Comparison of ENCODE assay signal across 15 mouse cellular contexts in genomic region chr17:45389896-45390295, GRCm38 (mm10).
"Had no signal": no experiment of that assay in that cellular context is flagged by ENCODE, and none has a peak within 500 bp of the region (broad histone marks: within the 10 kb centered on the region; RNA-seq: fewer than 3 reads in every experiment).

No protein-coding gene starts in this region.

- H3K27ac ChIP-seq: layer of hippocampus, adult 2 months; limb, embryonic 10.5 days; liver, embryonic 15.5 days; midbrain, embryonic 10.5 days; midbrain, embryonic 15.5 days; neural tube, embryonic 12.5 days; stomach, embryonic 15.5 days had no signal

- H3K4me2 ChIP-seq: liver, embryonic 11.5 days; liver, embryonic 15.5 days; midbrain, embryonic 15.5 days; neural tube, embryonic 12.5 days; stomach, embryonic 15.5 days had no signal

- H3K9me3 ChIP-seq: limb, embryonic 10.5 days; liver, embryonic 15.5 days; midbrain, embryonic 10.5 days; midbrain, embryonic 15.5 days; neural tube, embryonic 12.5 days; stomach, embryonic 15.5 days had no signal

- DNase-seq: kidney, postnatal 10 days; kidney, postnatal 4 days; lung, adult 2 months; lung, postnatal 36 days; thymus, adult 2 months; thymus, postnatal 25 days had no signal

- H3K4me1 ChIP-seq: liver, embryonic 15.5 days; midbrain, embryonic 10.5 days; midbrain, embryonic 15.5 days; neural tube, embryonic 12.5 days; stomach, embryonic 15.5 days had no signal

- H3K27me3 ChIP-seq: liver, embryonic 15.5 days; midbrain, embryonic 15.5 days; neural tube, embryonic 12.5 days; stomach, embryonic 15.5 days had no signal

- H3K9ac ChIP-seq: liver, embryonic 15.5 days; midbrain, embryonic 15.5 days; neural tube, embryonic 12.5 days; stomach, embryonic 15.5 days had no signal

- H3K4me3 ChIP-seq: layer of hippocampus, adult 2 months; limb, embryonic 10.5 days; liver, embryonic 15.5 days; midbrain, embryonic 10.5 days; midbrain, embryonic 15.5 days; neural tube, embryonic 12.5 days; stomach, embryonic 15.5 days had no signal

- ATAC-seq: lung, postnatal 0 days; midbrain, embryonic 15.5 days had no signal
